Mouse (Mus musculus) liver, postnatal 0 days (tissue): Measurements from ENCODE around the gene Esyt2. TPM values are rescaled to one million over a fixed set of nuclear protein-coding genes. Genes with fewer than 3 reads are reported as not detected.

Experiments
- ATAC-seq: fragments of 200-750 bp; cut with Nextera tagmentation; 2 replicates; pipeline ENCODE4 v1.8.0; 2017; ENCODE audit warnings: mild to moderate bottlenecking, moderate library complexity
- DNase-seq: peaks from one replicate; pipeline ENCODE4 v3.0.0-alpha.2; 2016
- H3K27ac ChIP-seq: fragments of 300-500 bp; sonication (generic); 2 replicates; pipeline ENCODE4 v1.5.1; 2014; ENCODE audit warnings: antibody characterized with exemption, moderate library complexity, mild to moderate bottlenecking, low read depth
- H3K27me3 ChIP-seq: fragments of 300-500 bp; sonication (generic); 2 replicates; pipeline ENCODE4 v1.6.1; 2014; ENCODE audit warnings: low read length, control low read depth, mixed read lengths; ENCODE audit not compliant: insufficient read depth
- H3K36me3 ChIP-seq: fragments of 300-500 bp; sonication (generic); replicated peaks from 2 replicates; pipeline ENCODE4 v1.6.1; 2014; ENCODE audit warnings: mild to moderate bottlenecking, control low read depth, low read length, moderate library complexity, mixed read lengths; ENCODE audit not compliant: insufficient read depth
- H3K4me1 ChIP-seq: fragments of 300-500 bp; sonication (generic); 2 replicates; pipeline ENCODE4 v1.6.1; 2014; ENCODE audit warnings: antibody characterized with exemption, mild to moderate bottlenecking, control low read depth; ENCODE audit not compliant: insufficient read depth
- H3K4me2 ChIP-seq: fragments of 300-500 bp; sonication (generic); 2 replicates; pipeline ENCODE4 v1.6.1; 2014; ENCODE audit warnings: low read depth, mild to moderate bottlenecking, low read length, moderate library complexity, mixed read lengths
- H3K4me3 ChIP-seq: fragments of 300-500 bp; sonication (generic); 2 replicates; pipeline ENCODE4 v1.5.1; 2014; ENCODE audit warnings: low read depth, low read length
- H3K9ac ChIP-seq: fragments of 300-500 bp; sonication (generic); replicated peaks from 2 replicates; pipeline ENCODE4 v1.6.1; 2014; ENCODE audit warnings: mild to moderate bottlenecking, moderate library complexity
- H3K9me3 ChIP-seq: fragments of 300-500 bp; sonication (generic); 2 replicates; pipeline ENCODE4 v1.6.1; 2016; ENCODE audit warnings: mild to moderate bottlenecking, control low read depth, low read length, mixed read lengths
- CTCF ChIP-seq: sonication (generic); IDR thresholded peaks from 2 replicates; pipeline ENCODE4 v1.5.1; 2016; ENCODE audit warnings: antibody characterized with exemption, low read depth
- EP300 ChIP-seq: IDR thresholded peaks from 2 replicates; pipeline ENCODE4 v1.6.1; 2016; ENCODE audit warnings: antibody characterized with exemption, low read depth, mild to moderate bottlenecking
- WGBS: fragments of 180-500 bp; shearing (Covaris S2); extraction: QIAGEN DNeasy Blood & Tissue Kit; methylation state at CpG from one replicate; pipeline ENCODE4 v1.1.7; 2014; ENCODE audit not compliant: insufficient replicate concordance; 5-methylcytosine and 5-hydroxymethylcytosine counted together
- microRNA-seq: library from miRNA; unstranded; fragments of <30 nt; microRNA quantifications from one replicate; pipeline ENCODE4, GENCODE M21; 2016
- polyA plus RNA-seq: library from polyadenylated mRNA; unstranded; fragments of >200 nt; fragmentation: Nextera tagmentation; extraction: Ambion mirVana; gene quantifications from 2 replicates; pipeline ENCODE4 v1.2.1, GENCODE M21; 2015

The Esyt2 gene
- polyA plus RNA-seq, 1 experiment from 2014 or later, result 5.7 TPM

DNA sequence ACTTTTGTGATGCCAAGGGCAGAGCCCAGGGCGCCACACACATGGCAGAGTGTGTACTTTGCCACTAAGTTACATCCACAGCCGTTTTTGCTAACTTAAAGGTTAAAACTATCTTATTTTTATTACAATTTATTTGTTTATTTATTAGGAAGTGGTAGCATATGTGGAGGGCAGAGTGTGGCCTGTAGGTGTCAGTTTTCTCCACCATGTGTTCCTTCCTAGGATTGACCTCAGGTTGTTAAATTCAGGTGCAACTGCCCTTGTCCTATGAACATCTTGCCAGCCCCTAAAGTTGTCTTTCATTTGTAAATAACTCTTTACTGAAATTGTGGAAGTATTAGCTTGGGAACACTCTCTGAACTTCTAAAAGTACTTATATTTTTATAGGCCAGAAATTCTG, 144.4 kb downstream of the Esyt2 start:
- Histone ChIP-seq H3K9me3 (no peaks in the 10 kb centered on the region), H3K27me3 (no peaks in the 10 kb centered on the region), H3K4me3 (no peak overlapping the region), H3K4me1 (no peaks in the 10 kb centered on the region), H3K4me2 (no peak overlapping the region), H3K36me3 (peaks cover 79% of the 10 kb centered on the region), H3K9ac (no peak overlapping the region), H3K27ac (no peak overlapping the region)
- ATAC-seq (no peak), DNase-seq (no peak)
- 87% methylated on average over 2 of the region's 2 CpGs for WGBS
- TF ChIP-seq EP300 (no peak), CTCF (no peak)

DNA sequence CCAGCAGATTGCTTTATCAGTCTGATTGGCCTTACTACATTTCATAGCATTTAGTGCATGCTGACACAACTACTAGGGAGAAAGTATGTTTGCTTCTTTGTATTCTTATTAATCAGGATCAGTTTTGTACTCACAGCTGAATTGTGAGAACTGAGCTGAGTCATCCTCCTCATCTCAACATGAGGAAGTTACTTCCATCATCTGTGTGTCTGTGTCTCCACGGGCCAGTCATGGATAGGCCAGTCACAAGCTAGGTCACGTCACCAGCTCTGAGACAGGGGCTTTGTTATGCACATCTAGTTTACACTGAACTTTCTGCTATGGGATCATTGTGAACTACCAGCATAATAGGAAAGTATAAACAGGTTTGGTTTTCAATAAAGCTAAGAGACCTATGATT, 152.7 kb downstream of the Esyt2 start:
- H3K4me3 ChIP-seq, result no peak overlapping the region
- H3K4me1 ChIP-seq, result no peaks in the 10 kb centered on the region
- ATAC-seq (peak; percentile 27; the same call in 1 of the 2 replicates), DNase-seq (no peak)
- WGBS, result 71% methylated on average over 2 of the region's 2 CpGs
- H3K27ac ChIP-seq, result no peak overlapping the region
- H3K36me3 ChIP-seq, result peaks cover 63% of the 10 kb centered on the region
- H3K4me2 ChIP-seq, result no peak overlapping the region
- no peak for TF ChIP-seq CTCF
- TF ChIP-seq EP300, result no peak
- no peaks in the 10 kb centered on the region for H3K27me3 ChIP-seq
- H3K9ac ChIP-seq, result no peak overlapping the region
- no peaks in the 10 kb centered on the region for H3K9me3 ChIP-seq

DNA sequence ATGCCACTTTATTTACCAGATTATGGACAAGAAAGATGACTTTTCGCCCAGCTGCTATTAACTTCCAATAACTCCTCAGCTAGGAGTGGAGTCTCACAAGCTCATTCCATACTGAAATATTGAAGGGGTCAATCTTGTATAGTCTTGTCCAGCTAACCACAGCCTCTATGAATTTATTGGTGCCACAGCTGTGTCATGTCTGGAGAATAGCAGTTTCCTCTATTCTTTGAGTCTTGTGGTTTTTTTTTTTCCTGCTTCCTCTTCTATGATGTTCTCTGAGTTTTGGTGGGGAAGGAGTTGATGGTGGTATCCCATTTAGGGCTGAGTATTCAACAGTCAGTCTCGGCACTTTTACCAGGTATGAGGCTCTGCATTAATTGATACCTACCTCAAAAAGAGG, 154.2 kb downstream of the Esyt2 start:
- no peak overlapping the region for H3K4me3 ChIP-seq
- ATAC-seq, result no peak
- no peak overlapping the region for H3K9ac ChIP-seq
- TF ChIP-seq EP300 (no peak), CTCF (no peak)
- H3K4me1 ChIP-seq, result no peaks in the 10 kb centered on the region
- no peak overlapping the region for H3K27ac ChIP-seq
- no peak for DNase-seq
- H3K4me2 ChIP-seq, result no peak overlapping the region
- no peaks in the 10 kb centered on the region for H3K27me3 ChIP-seq
- peaks cover 61% of the 10 kb centered on the region for H3K36me3 ChIP-seq
- H3K9me3 ChIP-seq, result no peaks in the 10 kb centered on the region
- 72% methylated on average over 2 of the region's 2 CpGs for WGBS

DNA sequence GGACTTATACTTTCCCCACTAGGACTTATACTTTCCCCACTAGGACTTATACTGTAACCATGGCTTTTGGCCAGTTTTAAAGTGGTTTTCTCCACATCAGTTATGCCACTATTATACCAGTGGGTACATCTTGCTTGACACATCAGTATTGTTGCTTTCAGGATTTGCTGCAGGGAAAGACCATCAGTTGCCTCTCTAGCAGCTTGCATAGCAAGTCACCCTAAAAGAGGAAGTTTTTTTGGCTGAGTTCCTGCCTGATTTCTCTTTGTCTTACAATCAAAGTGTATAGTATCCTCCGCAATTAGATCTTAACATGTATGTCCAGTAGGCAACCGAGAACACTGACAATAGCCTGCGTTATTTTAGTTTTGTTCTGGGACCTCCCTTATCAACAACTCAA, 155.1 kb downstream of the Esyt2 start:
- H3K9me3 ChIP-seq, result no peaks in the 10 kb centered on the region
- H3K27me3 ChIP-seq, result no peaks in the 10 kb centered on the region
- 66% methylated on average over 3 of the region's 3 CpGs for WGBS
- DNase-seq, result no peak
- no peak overlapping the region for H3K4me3 ChIP-seq
- H3K36me3 ChIP-seq, result peaks cover 60% of the 10 kb centered on the region
- H3K9ac ChIP-seq, result no peak overlapping the region
- TF ChIP-seq EP300, result no peak
- no peak for TF ChIP-seq CTCF
- ATAC-seq, result no peak
- H3K4me2 ChIP-seq, result no peak overlapping the region
- no peak overlapping the region for H3K27ac ChIP-seq
- no peaks in the 10 kb centered on the region for H3K4me1 ChIP-seq

DNA sequence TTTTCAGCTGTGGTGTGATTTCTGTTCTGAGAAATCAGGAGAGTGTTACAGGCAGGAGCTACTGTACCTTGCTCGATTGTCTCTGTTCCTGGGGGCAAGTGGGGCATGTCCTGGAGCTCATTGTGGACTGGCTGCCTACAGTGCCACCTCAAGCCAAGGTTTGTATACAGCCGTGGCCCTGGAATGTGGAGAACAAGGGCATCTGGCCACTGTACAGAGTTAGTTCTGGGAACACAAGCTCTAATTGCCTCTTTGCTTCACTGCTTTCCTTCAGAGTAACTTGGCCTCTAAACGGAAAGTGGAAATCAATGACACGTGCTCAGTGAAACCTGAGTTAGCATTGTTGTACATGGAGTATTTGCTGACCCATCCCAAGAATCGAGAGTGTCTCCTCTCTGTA, 157.6 kb downstream of the Esyt2 start:
- Histone ChIP-seq H3K27me3 (no peaks in the 10 kb centered on the region), H3K9me3 (no peaks in the 10 kb centered on the region), H3K27ac (no peak overlapping the region), H3K9ac (no peak overlapping the region), H3K4me2 (no peak overlapping the region), H3K4me3 (no peak overlapping the region), H3K4me1 (no peaks in the 10 kb centered on the region), H3K36me3 (peaks cover 59% of the 10 kb centered on the region)
- DNase-seq (no peak), ATAC-seq (no peak)
- 92% methylated on average over 5 of the region's 5 CpGs for WGBS
- TF ChIP-seq CTCF (no peak), EP300 (no peak)

Small RNA genes within 50 kb of the gene (microRNA-seq; reads per million reads assigned to microRNA genes)
- gene Gm23190, result not detected

Other genes with a start within 250 kb of the Esyt2 start
- gene Zfp386, start 233.5 kb upstream of the Esyt2 start, polyA plus RNA-seq, result 8.5 and 8.8 TPM in 2 replicates
- 0.08 and 0.26 TPM in 2 replicates for gene Vipr2, start 203.5 kb upstream of the Esyt2 start, polyA plus RNA-seq
- 3.2 and 4.2 TPM in 2 replicates for gene Wdr60, start 18.2 kb upstream of the Esyt2 start, polyA plus RNA-seq
- gene Gm11027, start 5.8 kb upstream of the Esyt2 start, polyA plus RNA-seq, result not detected in 2 replicates
- gene Ncapg2, start 124.2 kb downstream of the Esyt2 start, polyA plus RNA-seq, result 15.9 and 21.2 TPM in 2 replicates
- gene Ptprn2, start 204.5 kb downstream of the Esyt2 start, polyA plus RNA-seq, result 0.14 TPM in 1 of 2 replicates, not detected in the other